Mouse (Mus musculus) stomach, postnatal 0 days (tissue): ENCODE results near the gene Tmsb15l.

Source experiments
- CTCF ChIP-seq: IDR thresholded peaks from 2 replicates; pipeline ENCODE4 v1.5.1; 2016; ENCODE audit warnings: antibody characterized with exemption, low read depth, mild to moderate bottlenecking, moderate library complexity
- EP300 ChIP-seq: optimal IDR thresholded peaks from 2 replicates; pipeline ENCODE3; 2016; ENCODE audit warnings: antibody characterized with exemption

DNA sequence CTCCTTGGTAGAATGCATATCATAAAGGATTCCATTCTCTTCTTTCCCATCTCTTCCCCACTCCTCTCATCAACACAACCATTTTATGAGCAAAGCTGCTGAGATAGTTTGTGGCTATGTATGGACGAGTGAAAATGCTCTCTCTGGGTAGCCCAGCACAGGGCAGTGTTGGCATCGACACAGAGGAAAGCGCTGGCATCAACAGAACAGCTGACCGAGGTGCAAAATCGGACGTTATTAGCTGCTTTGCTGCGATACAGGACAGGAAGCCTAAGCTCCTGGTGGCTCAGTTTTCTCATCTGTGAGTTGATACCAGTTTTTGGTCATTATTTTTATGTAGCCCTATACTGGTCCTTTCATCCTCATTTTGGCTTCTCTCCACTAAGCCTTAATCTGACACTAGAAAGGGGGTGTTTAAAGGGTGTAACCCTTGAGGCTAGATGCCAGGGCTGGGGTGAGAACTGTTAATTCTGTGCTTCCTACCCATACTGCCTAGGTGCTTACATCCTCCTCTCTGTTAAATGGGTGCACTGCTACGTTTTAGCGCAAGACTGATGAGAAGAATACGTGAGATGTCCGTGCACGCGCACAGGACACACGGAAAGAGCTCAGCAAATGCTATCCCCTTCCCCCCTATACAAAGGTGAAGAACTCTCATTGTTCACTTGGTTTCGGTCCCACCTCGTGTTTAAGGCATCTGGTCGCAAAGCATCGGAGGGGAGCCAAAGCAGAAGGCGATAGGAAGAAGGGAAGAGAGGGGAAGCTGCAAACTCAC is 15.7 kb upstream of the Tmsb15l start:
- no peak for TF ChIP-seq EP300
- no peak for TF ChIP-seq CTCF
